Mouse (Mus musculus) forebrain, embryonic 16.5 days (tissue): Measurements from ENCODE around the gene Mb21d2. TPM values are rescaled to one million over a fixed set of nuclear protein-coding genes. Genes with fewer than 3 reads are reported as not detected.

Source experiments
- ATAC-seq: fragments of 200-750 bp; cut with Nextera tagmentation; 2 replicates; pipeline ENCODE4 v1.8.0; 2017; ENCODE audit warnings: mild to moderate bottlenecking, moderate library complexity
- H3K27ac ChIP-seq: fragments of 300-500 bp; sonication (generic); 2 replicates; pipeline ENCODE4 v1.5.1; 2014; ENCODE audit warnings: low read length, control low read depth
- H3K27me3 ChIP-seq: fragments of 300-500 bp; sonication (generic); replicated peaks from 2 replicates; pipeline ENCODE4 v1.6.1; 2014; ENCODE audit warnings: low read length; ENCODE audit not compliant: control insufficient read depth, insufficient read depth
- H3K36me3 ChIP-seq: fragments of 300-500 bp; sonication (generic); 2 replicates; pipeline ENCODE4 v1.6.1; 2014; ENCODE audit not compliant: control insufficient read depth, insufficient read depth
- H3K4me1 ChIP-seq: fragments of 300-500 bp; sonication (generic); replicated peaks from 2 replicates; pipeline ENCODE4 v1.6.1; 2014; ENCODE audit warnings: low read length; ENCODE audit not compliant: control insufficient read depth, insufficient read depth
- H3K4me2 ChIP-seq: fragments of 300-500 bp; sonication (generic); 2 replicates; pipeline ENCODE4 v1.6.1; 2014; ENCODE audit warnings: mild to moderate bottlenecking, low read length, control low read depth
- H3K4me3 ChIP-seq: fragments of 300-500 bp; sonication (generic); replicated peaks from 2 replicates; pipeline ENCODE4 v1.5.1; 2014; ENCODE audit warnings: mild to moderate bottlenecking, low read length, control low read depth
- H3K9ac ChIP-seq: fragments of 300-500 bp; sonication (generic); replicated peaks from 2 replicates; pipeline ENCODE4 v1.6.1; 2014; ENCODE audit warnings: low read depth, low read length, control low read depth
- H3K9me3 ChIP-seq: fragments of 300-500 bp; sonication (generic); 2 replicates; pipeline ENCODE4 v1.6.1; 2016; ENCODE audit warnings: low read length; ENCODE audit not compliant: control insufficient read depth
- WGBS: fragments of 180-500 bp; shearing (Covaris S2); extraction: QIAGEN DNeasy Blood & Tissue Kit; methylation state at CpG from one replicate; pipeline ENCODE4 v1.1.7; 2014; 5-methylcytosine and 5-hydroxymethylcytosine counted together
- polyA plus RNA-seq: library from polyadenylated mRNA; unstranded; fragments of >200 nt; fragmentation: Nextera tagmentation; extraction: Ambion mirVana; gene quantifications from 2 replicates; pipeline ENCODE4 v1.2.1, GENCODE M21; 2015

Gene Mb21d2
- polyA plus RNA-seq, 1 experiment from 2014 or later, result 9.6 TPM

DNA sequence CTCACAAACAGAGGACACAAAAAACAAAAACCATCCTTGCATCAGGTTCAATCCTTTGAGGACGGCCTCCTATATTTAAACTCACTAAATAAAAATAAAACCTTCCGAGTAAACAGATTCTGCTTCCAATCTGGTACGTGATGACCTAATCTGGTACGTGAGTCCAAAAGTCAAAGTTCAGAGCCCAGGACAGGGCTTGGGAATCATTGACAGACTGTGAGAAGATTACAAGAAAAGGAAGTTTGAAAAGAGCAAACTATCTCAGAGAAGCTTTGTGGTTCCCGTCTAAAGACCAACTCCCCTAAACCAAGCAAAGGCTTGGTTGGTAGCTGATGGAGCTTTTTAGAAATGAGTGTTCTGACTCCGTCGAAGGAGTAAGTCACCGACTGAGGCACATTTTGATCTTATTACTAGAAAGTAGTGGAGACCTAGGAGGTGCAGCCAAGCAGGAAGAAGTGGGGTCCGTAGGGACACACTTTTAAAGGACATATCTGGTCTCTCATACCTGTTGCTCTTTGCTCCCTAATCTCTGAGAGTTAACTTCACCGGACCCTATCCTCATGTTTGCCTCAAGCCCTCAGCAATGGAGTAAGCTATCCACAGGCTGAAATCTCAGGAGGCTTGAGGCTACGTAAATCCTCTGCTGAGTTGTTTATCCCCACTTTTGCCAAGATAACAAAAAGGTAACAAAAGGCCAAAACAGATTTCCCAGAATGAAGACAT, 23.7 kb downstream of the Mb21d2 start:
- ATAC-seq, result no peak
- Histone ChIP-seq H3K36me3 (no peaks in the 10 kb centered on the region), H3K9ac (no peak overlapping the region), H3K4me3 (no peak overlapping the region), H3K4me2 (no peak overlapping the region), H3K27me3 (no peaks in the 10 kb centered on the region), H3K27ac (no peak overlapping the region), H3K9me3 (no peaks in the 10 kb centered on the region), H3K4me1 (no peaks in the 10 kb centered on the region)
- WGBS, result 89% methylated on average over 11 of the region's 11 CpGs

DNA sequence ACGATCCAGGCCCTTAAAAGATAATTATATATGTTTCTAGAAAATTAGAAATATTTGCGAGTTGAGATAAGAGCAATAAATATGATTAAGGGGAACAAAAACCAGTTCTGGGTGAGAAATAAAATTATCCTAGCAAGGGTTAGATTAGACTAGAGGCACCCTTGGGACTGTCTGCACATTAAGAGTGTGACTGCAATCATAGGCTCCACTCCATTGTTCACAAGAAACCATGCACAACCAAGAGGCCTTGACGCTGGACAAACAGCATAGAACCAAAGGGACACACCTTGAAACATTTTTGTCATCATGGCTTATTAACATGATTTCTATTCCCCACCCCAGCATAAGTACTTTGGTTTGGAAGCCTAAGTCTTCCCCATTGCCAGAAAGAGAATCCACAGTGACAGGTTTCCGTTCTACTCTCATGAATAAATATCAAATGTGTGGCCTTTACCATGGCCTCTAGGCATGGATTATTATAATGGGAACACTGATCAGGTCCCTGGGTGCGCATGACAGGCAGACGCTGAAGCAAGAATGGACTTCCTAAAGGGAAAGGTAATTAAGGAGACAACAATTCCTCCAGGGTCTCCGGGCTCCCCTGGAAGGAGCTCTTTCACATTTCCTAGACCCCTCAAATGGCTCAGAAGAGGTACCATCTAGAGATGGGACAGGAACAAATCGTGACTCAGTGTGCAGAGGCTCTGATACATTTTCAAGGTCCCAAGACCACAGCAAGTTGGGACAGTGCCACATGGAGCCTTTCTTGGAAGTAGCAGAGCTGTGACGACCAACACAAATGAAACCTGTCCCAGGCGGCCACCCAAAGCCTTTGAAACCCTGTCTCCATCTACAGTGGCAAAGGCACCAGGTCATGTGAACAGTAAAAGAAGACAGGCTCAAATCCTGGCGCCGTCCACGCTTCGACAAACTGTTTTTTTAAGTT, 26.6 kb downstream of the Mb21d2 start:
- no peak overlapping the region for H3K4me3 ChIP-seq
- no peak for ATAC-seq
- H3K27ac ChIP-seq, result no peak overlapping the region
- 81% methylated on average over 14 of the region's 14 CpGs for WGBS
- no peaks in the 10 kb centered on the region for H3K36me3 ChIP-seq
- H3K4me2 ChIP-seq, result no peak overlapping the region
- H3K9ac ChIP-seq, result no peak overlapping the region
- peaks cover 10% of the 10 kb centered on the region for H3K4me1 ChIP-seq
- no peaks in the 10 kb centered on the region for H3K9me3 ChIP-seq
- no peaks in the 10 kb centered on the region for H3K27me3 ChIP-seq

GRCm38 (mm10) chr16:28899161-28899540, 30.3 kb downstream of the Mb21d2 start:
- H3K27me3 ChIP-seq, result no peaks in the 10 kb centered on the region
- no peaks in the 10 kb centered on the region for H3K9me3 ChIP-seq
- H3K27ac ChIP-seq, result no peak overlapping the region
- H3K4me1 ChIP-seq, result peaks cover 13% of the 10 kb centered on the region
- no peak overlapping the region for H3K9ac ChIP-seq
- no peak for ATAC-seq
- H3K4me2 ChIP-seq, result no peak overlapping the region
- H3K36me3 ChIP-seq, result no peaks in the 10 kb centered on the region
- 66% methylated on average over 4 of the region's 4 CpGs for WGBS
- no peak overlapping the region for H3K4me3 ChIP-seq

DNA sequence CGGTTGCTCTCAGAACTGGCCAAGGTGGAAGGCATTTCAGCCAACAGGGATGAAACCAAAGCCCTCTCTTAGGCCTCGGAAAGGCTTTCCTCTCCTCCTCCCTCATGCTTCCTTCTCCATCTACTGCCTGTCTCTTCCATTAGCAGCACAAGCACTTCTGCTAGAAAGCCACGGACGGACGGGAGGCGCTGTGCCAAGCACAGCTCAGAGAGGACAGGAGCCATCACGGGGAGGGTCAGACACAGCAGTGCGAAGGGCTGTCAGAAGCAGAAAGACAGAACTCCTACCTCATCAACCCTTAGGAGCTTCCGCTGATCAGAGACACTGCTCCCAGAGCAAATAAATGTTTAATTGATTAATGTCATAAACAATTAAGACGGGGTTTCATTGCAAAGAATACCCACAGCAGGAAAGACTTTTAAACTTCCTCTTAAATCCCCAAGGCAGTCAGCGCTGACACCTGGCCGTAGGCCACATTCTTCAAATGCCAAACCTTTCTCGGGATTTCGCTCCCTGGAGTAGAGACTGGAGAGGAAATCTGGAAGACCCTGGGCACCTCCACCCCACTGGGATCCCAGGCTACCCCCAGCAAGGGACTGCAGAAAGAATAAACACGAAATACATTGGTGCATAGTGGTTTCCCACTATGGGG, 30.8 kb downstream of the Mb21d2 start:
- ATAC-seq, result no peak
- no peaks in the 10 kb centered on the region for H3K27me3 ChIP-seq
- no peak overlapping the region for H3K27ac ChIP-seq
- no peak overlapping the region for H3K4me2 ChIP-seq
- peaks cover 13% of the 10 kb centered on the region for H3K4me1 ChIP-seq
- 36% methylated on average over 15 of the region's 15 CpGs for WGBS
- H3K4me3 ChIP-seq, result no peak overlapping the region
- H3K9ac ChIP-seq, result no peak overlapping the region
- no peaks in the 10 kb centered on the region for H3K9me3 ChIP-seq
- no peaks in the 10 kb centered on the region for H3K36me3 ChIP-seq

DNA sequence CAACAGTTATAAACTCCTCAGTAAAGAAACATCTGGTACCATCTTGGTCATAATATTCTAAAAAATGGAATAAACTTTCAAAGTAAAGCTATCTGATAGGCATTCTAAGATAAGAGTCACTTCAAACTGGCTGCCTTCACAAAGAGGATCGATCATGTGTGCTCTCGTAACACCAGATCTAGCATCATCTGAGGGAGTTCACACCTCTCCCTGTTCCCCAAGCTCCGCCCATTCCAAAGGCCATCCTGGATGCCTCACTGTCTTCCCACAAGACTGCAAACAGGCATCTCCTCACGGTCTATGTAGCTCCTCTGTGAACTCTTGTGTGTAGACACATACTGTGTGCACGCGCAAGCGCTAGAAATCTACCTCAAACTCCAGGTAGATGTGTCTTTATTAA, 32.9 kb downstream of the Mb21d2 start:
- no peaks in the 10 kb centered on the region for H3K36me3 ChIP-seq
- H3K4me2 ChIP-seq, result no peak overlapping the region
- no peak overlapping the region for H3K4me3 ChIP-seq
- H3K9ac ChIP-seq, result no peak overlapping the region
- 98% methylated on average over 7 of the region's 7 CpGs for WGBS
- no peaks in the 10 kb centered on the region for H3K9me3 ChIP-seq
- H3K27ac ChIP-seq, result no peak overlapping the region
- peaks cover 13% of the 10 kb centered on the region for H3K4me1 ChIP-seq
- ATAC-seq, result no peak
- H3K27me3 ChIP-seq, result no peaks in the 10 kb centered on the region

GRCm38 (mm10) chr16:28894872-28895271, 34.6 kb downstream of the Mb21d2 start:
- Histone ChIP-seq H3K4me1 (peaks cover 13% of the 10 kb centered on the region), H3K36me3 (peaks cover under 1% of the 10 kb centered on the region; the same call in 1 of the 2 replicates), H3K9me3 (0 out of 2 replicates have a peak, but pooled peaks cover 2% of the 10 kb centered on the region), H3K9ac (no peak overlapping the region), H3K4me2 (no peak overlapping the region), H3K27me3 (no peaks in the 10 kb centered on the region), H3K27ac (no peak overlapping the region), H3K4me3 (no peak overlapping the region)
- WGBS, result 50% methylated on average over 6 of the region's 6 CpGs
- peak; percentile 35; the same call in 1 of the 2 replicates for ATAC-seq

DNA sequence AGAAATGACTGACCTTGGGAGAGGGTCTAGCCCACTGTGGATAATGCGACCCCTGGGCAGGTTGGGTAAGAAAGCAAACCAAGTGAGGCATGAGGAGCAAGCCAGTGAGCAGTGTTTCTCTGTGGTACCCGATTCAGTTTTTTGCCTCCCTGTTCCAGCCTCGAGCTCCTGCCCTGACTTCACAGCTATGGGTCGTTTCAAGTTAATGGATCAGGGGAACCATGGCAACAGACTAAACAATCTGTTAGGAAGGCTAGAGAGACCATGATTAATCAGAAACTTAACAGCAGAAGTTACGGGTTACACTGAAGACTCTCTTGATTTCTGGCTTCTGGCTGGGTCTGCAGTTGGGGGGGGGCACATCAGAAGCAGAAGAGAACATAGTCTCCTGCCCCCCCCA, 36.2 kb downstream of the Mb21d2 start:
- peaks cover 3% of the 10 kb centered on the region; the same call in 1 of the 2 replicates for H3K36me3 ChIP-seq
- H3K4me3 ChIP-seq, result no peak overlapping the region
- peaks cover 8% of the 10 kb centered on the region; the same call in 1 of the 2 replicates for H3K9me3 ChIP-seq
- no peak for ATAC-seq
- H3K9ac ChIP-seq, result no peak overlapping the region
- peaks cover 4% of the 10 kb centered on the region for H3K4me1 ChIP-seq
- H3K4me2 ChIP-seq, result no peak overlapping the region
- H3K27me3 ChIP-seq, result no peaks in the 10 kb centered on the region
- WGBS, result 35% methylated on average over 5 of the region's 5 CpGs
- no peak overlapping the region for H3K27ac ChIP-seq

DNA sequence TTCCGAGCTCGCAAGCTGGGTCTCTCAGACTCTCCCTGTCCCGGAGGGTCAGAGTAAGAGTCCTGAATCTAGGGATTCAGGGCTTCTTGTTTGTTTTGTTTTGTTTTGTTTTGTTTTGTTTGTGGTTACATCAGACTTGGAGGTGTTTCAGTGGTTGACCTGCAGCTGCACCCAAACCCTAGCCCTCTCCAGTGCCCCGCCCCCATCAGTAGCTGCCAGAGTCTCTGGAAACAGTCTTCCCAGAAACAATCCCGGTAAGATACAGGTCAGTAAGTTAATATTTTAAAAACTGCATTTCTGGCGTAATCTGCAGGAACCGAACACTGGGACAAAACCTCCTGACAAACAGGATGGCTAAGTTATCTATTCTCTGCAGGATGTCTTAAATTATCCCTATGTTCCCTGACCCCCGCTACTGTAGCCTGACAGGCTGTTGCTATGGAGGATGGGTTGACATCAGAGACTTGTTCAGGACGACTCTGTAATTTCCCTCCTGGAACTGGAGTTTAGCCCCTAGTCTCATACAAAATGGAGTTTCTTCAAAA, 43.2 kb downstream of the Mb21d2 start:
- ATAC-seq, result no peak

More for the DNA sequence above, 43.2 kb downstream of the Mb21d2 start:
- H3K9me3 ChIP-seq, result peaks cover 8% of the 10 kb centered on the region; the same call in 1 of the 2 replicates
- peaks cover 3% of the 10 kb centered on the region; the same call in 1 of the 2 replicates for H3K36me3 ChIP-seq
- no peak overlapping the region for H3K4me3 ChIP-seq
- H3K9ac ChIP-seq, result no peak overlapping the region
- no peak overlapping the region for H3K4me2 ChIP-seq
- peaks cover 28% of the 10 kb centered on the region for H3K4me1 ChIP-seq
- no peak overlapping the region for H3K27ac ChIP-seq
- no peaks in the 10 kb centered on the region for H3K27me3 ChIP-seq
- WGBS, result 75% methylated on average over 9 of the region's 9 CpGs
